Mouse (Mus musculus) G1E-ER4 (cell line): ENCODE data around the gene Map1lc3b. TPM values are rescaled to one million over a fixed set of nuclear protein-coding genes. Genes with fewer than 3 reads are reported as not detected.

Experiments used
- GATA1 ChIP-seq: IDR thresholded peaks from one replicate; pipeline ENCODE4 v1.8.0; 2012; ENCODE audit warnings: low read length, inconsistent platforms
- polyA plus RNA-seq: library from polyadenylated mRNA; stranded (reverse); fragments of >175 nt; gene quantifications from 2 replicates; pipeline ENCODE4 v1.2.3, GENCODE M21; 2012

The Map1lc3b gene
- 30.8 and 45.0 TPM in 2 replicates for polyA plus RNA-seq

GRCm38 (mm10) chr8:121590203-121591177 lies at the start of gene Map1lc3b:
Map1lc3b (plus strand) TSS chr8:121590361.
- no peak for TF ChIP-seq GATA1

GRCm38 (mm10) chr8:121541862-121542261 lies 48.3 kb upstream of the Map1lc3b start:
- TF ChIP-seq GATA1: no peak

DNA sequence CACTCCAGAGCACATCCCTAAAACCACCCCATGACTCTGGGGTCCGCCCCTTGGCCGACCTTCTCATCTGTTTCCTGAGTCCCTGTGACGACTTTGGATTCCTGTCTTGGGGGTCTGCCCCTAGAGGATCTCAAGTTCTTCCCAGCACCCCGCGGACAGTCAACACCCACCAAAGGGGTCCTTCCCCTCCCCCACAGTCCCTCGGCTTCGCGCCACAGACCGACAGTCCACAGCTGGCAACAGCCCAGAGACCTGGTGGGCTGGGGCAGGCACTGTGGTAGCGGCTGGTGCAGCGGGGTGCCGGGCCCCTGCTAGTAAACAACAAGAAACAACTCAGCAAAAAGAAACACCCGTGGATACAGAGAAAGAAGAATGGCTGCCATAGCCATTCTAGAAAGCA lies 47.3 kb upstream of the Map1lc3b start:
- no peak for TF ChIP-seq GATA1

GRCm38 (mm10) chr8:121544276-121544785 lies 45.8 kb upstream of the Map1lc3b start, which contains the start of gene 1700018B08Rik:
1700018B08Rik (minus strand) TSS chr8:121544320.
- TF ChIP-seq GATA1: no peak

DNA sequence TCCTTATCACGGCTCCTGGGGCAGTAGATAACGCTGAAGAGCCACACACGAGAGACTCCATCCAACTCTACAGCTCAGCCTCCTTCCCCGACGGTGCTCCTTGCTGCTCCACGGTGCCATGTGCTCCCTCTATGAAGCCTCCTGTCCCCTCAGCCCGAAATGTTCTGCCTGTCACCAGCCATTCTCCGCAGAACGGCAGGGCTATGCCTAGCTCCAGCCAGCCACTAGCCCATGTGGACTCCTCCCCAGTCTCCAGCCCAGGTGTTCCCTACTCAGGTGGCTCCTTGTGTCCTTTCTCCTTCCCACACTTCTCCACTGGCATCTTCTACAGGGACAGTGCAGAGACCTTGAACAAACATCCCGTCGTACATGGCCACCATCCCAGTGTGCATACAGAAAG lies 45.2 kb upstream of the Map1lc3b start:
- TF ChIP-seq GATA1: no peak

- no peak for TF ChIP-seq GATA1
Observed at GRCm38 (mm10) chr8:121547132-121547531, 43.0 kb upstream of the Map1lc3b start.

DNA sequence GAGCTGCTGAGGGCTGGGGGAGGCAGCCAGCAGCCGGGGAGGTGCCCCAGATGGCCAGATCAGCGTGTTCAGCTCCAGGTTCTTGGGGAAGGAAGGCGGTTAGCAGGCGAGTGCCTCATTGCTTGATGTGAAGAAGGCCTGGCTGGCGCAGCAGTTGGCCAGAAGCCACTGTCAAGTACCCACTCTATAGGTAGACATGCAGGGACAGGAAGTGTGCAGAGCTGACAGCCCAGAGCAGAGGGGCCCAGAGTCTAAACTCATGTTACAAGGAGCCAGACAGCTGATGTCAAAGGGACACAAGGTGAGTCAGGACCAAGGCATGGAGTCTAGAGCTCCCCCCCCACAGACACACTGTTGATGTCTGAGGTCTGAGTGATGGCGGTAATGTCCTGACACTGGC lies 40.1 kb upstream of the Map1lc3b start:
- TF ChIP-seq GATA1: no peak

- TF ChIP-seq GATA1: no peak
Observed at GRCm38 (mm10) chr8:121551065-121551985, 38.8 kb upstream of the Map1lc3b start.

GRCm38 (mm10) chr8:121552506-121552905 lies 37.7 kb upstream of the Map1lc3b start:
- no peak for TF ChIP-seq GATA1

DNA sequence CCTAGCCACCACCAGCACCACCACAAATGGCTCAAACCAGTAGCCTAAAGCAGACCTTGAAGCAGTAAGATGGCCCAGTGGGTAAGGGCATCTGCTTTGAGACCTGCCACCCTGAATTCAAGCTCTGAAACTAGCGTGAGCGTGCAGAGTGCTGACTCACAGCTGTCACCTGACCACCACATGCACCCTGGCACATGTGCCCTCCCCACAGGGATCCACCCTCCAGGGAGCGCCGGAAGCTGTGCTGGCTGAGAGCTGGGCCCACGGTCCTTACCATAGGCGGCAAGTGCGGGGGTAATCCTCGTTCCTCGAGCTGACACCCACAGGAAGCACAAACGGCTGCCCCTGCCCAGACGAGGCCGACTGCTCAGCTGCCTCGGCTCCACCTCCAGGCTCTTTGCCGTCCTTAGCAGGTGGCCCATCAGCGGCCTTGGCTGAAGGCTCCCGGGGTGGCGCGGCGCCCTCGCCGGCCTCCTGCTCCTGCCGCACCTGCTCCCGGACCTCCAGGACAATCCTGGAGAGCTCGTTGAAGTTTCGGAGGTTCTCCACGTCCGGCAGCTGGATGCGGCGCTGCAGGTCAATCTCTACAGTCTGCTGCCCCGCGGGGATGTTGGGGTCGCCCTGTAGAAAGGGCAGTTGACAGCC lies 36.2 kb upstream of the Map1lc3b start:
- TF ChIP-seq GATA1: no peak

- TF ChIP-seq GATA1: no peak
Observed at GRCm38 (mm10) chr8:121557746-121558145, 32.4 kb upstream of the Map1lc3b start.

GRCm38 (mm10) chr8:121558538-121558937 lies 31.6 kb upstream of the Map1lc3b start:
- no peak for TF ChIP-seq GATA1

- TF ChIP-seq GATA1: no peak
Observed at GRCm38 (mm10) chr8:121559801-121560200, 30.4 kb upstream of the Map1lc3b start.

DNA sequence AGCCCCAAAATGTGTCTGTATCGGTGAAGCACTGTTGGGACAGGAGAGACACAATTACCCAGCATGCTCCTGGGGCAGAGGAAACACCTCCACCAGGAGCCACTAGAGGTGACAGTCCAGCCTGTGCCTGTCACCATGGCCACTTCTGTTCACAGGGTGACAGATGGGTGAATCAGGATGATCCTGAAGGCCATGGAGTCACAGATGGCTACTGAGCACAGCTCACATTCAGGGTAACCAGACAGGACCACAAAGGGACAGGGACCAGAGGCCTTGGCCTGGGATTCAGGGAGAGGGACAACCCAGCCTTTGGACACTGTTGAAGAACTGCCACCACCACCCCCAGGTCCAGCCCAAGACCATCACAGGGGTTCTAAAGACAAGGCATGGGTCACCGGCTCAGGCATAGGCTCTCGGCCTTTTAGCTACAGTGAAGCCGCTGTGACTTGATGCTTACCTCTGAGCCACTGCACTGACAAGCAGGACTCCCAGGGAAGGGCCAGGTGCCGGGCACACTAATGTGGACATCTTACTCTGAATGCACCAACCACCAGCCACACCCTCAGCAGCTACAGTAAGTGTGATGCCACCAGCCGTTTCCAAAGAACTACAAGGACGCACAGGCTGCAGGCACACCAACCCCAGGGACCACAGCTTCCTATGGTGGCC lies 29.6 kb upstream of the Map1lc3b start:
- TF ChIP-seq GATA1: no peak
